In genomic region chr4:124658412-124658851, GRCm38 (mm10) we compare ENCODE assay signal across 9 mouse cellular contexts. TPM values are rescaled to one million over a fixed set of nuclear protein-coding genes. Genes with fewer than 3 reads are reported as not detected.
DNase-seq lines count a peak whose midpoint lies in the region; ATAC-seq and TF ChIP-seq lines count a peak whose summit lies in the region.
"Had no signal": no experiment of that assay in that cellular context is flagged by ENCODE, and none has a peak within 500 bp of the region (broad histone marks: within the 10 kb centered on the region; RNA-seq: fewer than 3 reads in every experiment).

No protein-coding gene starts in this region.

- no peak for TF ChIP-seq EP300 in liver, postnatal 0 days (IDR thresholded peaks at IDR 0.05; ENCODE audit: low read depth)

- no peaks in the 10 kb centered on the region for H3K9me3 ChIP-seq in hindbrain, embryonic 10.5 days
- H3K9me3 ChIP-seq in liver, postnatal 0 days (ENCODE audit: low read length) = no peaks in the 10 kb centered on the region

- H3K27me3 ChIP-seq in hindbrain, embryonic 10.5 days (ENCODE audit: insufficient read depth, poor library complexity, severe bottlenecking) = peaks cover 96% of the 10 kb centered on the region
- peaks cover 95% of the 10 kb centered on the region for H3K27me3 ChIP-seq in liver, postnatal 0 days (ENCODE audit: insufficient read depth, low read length)

- peak; percentile 34 for DNase-seq in kidney, adult 18-20 months
- no peak for DNase-seq in kidney, adult 8-10 months
- peak; percentile 75 for DNase-seq in hindbrain, embryonic 10.5 days (ENCODE audit: low spot score)
- DNase-seq in liver, postnatal 0 days = no peak
- no peak for DNase-seq in ovary, adult 18-20 months (ENCODE audit: low spot score)
- DNase-seq in adrenal gland, adult 2 months = no peak
- DNase-seq in thymus, postnatal 36 days = no peak

- H3K9ac ChIP-seq in liver, postnatal 0 days (replicated peaks) = no peak overlapping the region

- H3K4me2 ChIP-seq in liver, postnatal 0 days (ENCODE audit: low read depth, low read length) = peak overlapping the region; percentile 93; the same call in 1 of the 2 replicates

- TF ChIP-seq CTCF in liver, postnatal 0 days (IDR thresholded peaks at IDR 0.05; ENCODE audit: low read depth) = no peak

- WGBS in hindbrain, embryonic 10.5 days = under 1% methylated on average over 39 of the region's 39 CpGs
- WGBS in liver, postnatal 0 days (ENCODE audit: insufficient replicate concordance) = under 1% methylated on average over 39 of the region's 39 CpGs

- no peaks in the 10 kb centered on the region for H3K36me3 ChIP-seq in hindbrain, embryonic 10.5 days
- H3K36me3 ChIP-seq in liver, postnatal 0 days (replicated peaks; ENCODE audit: insufficient read depth, low read length) = no peaks in the 10 kb centered on the region

- peak overlapping the region; percentile 8 for H3K4me3 ChIP-seq in brown adipose tissue, adult 24 weeks (ENCODE audit: insufficient read depth, low read depth, low read length)
- H3K4me3 ChIP-seq in hindbrain, embryonic 10.5 days = peak overlapping the region; percentile 76
- peak overlapping the region; percentile 54; the same call in 1 of the 2 replicates for H3K4me3 ChIP-seq in liver, postnatal 0 days (ENCODE audit: low read depth, low read length)

- no peak overlapping the region for H3K27ac ChIP-seq in brown adipose tissue, adult 24 weeks (replicated peaks; ENCODE audit: low read depth, low read length)
- H3K27ac ChIP-seq in hindbrain, embryonic 10.5 days = peak overlapping the region; percentile 84
- no peak overlapping the region for H3K27ac ChIP-seq in liver, postnatal 0 days (ENCODE audit: low read depth)

- no peak for ATAC-seq in liver, postnatal 0 days

- H3K4me1 ChIP-seq in brown adipose tissue, adult 24 weeks (ENCODE audit: control insufficient read depth, insufficient read depth, insufficient read length, low read length) = peaks cover 2% of the 10 kb centered on the region; the same call in 1 of the 2 replicates
- H3K4me1 ChIP-seq in hindbrain, embryonic 10.5 days (replicated peaks) = peaks cover 81% of the 10 kb centered on the region
- H3K4me1 ChIP-seq in liver, postnatal 0 days (ENCODE audit: insufficient read depth) = peaks cover 13% of the 10 kb centered on the region

RNA-seq across cellular contexts. Expression of gene Pou3f1, which starts 1.8 kb away (rescaled TPM):
- polyA plus RNA-seq in brown adipose tissue, adult 24 weeks (2012; ENCODE audit: insufficient read depth, insufficient read length, missing spikeins) = 0.52 TPM in 1 of 2 replicates, not detected in the other
- 5.2 and 12.9 TPM in 2 replicates for polyA plus RNA-seq in hindbrain, embryonic 10.5 days (2016; fragmentation: Nextera tagmentation; extraction: Ambion mirVana)
- polyA plus RNA-seq in liver, postnatal 0 days (2015; fragmentation: Nextera tagmentation; extraction: Ambion mirVana) = not detected in 2 replicates
- under 1 TPM in 1 of 2 experiments, not detected in 1; 0.10 TPM for total RNA-seq in adrenal gland, adult 2 months (2021)
- polyA plus RNA-seq in adrenal gland, adult 2 months (2012; rRNA removed) = 0.15 and 0.26 TPM in 2 replicates

RNA-seq across cellular contexts. Expression of gene Utp11, which starts 35.0 kb away (rescaled TPM):
- polyA plus RNA-seq in brown adipose tissue, adult 24 weeks (2012; ENCODE audit: insufficient read depth, insufficient read length, missing spikeins) = 20.9 and 27.6 TPM in 2 replicates
- 62.8 and 62.9 TPM in 2 replicates for polyA plus RNA-seq in hindbrain, embryonic 10.5 days (2016; fragmentation: Nextera tagmentation; extraction: Ambion mirVana)
- polyA plus RNA-seq in liver, postnatal 0 days (2015; fragmentation: Nextera tagmentation; extraction: Ambion mirVana) = 20.1 and 21.6 TPM in 2 replicates
- 10 to 100 TPM; 33.4 to 33.5 TPM for total RNA-seq in adrenal gland, adult 2 months (2021)
- 2.0 and 2.1 TPM in 2 replicates for polyA plus RNA-seq in adrenal gland, adult 2 months (2012; rRNA removed)

RNA-seq across cellular contexts. Expression of gene Fhl3, which starts 42.1 kb away (rescaled TPM):
- polyA plus RNA-seq in brown adipose tissue, adult 24 weeks (2012; ENCODE audit: insufficient read depth, insufficient read length, missing spikeins) = 10.7 and 14.1 TPM in 2 replicates
- 4.0 and 5.7 TPM in 2 replicates for polyA plus RNA-seq in hindbrain, embryonic 10.5 days (2016; fragmentation: Nextera tagmentation; extraction: Ambion mirVana)
- 2.5 and 2.7 TPM in 2 replicates for polyA plus RNA-seq in liver, postnatal 0 days (2015; fragmentation: Nextera tagmentation; extraction: Ambion mirVana)
- total RNA-seq in adrenal gland, adult 2 months (2021) = 10 to 100 TPM in 1 of 2 experiments, 1 to 10 TPM in 1; 6.6 to 15.7 TPM
- 23.6 and 27.6 TPM in 2 replicates for polyA plus RNA-seq in adrenal gland, adult 2 months (2012; rRNA removed)

RNA-seq across cellular contexts. Expression of gene 3100002H09Rik, which starts 47.8 kb away (rescaled TPM):
- polyA plus RNA-seq in brown adipose tissue, adult 24 weeks (2012; ENCODE audit: insufficient read depth, insufficient read length, missing spikeins) = not detected in 2 replicates
- polyA plus RNA-seq in hindbrain, embryonic 10.5 days (2016; fragmentation: Nextera tagmentation; extraction: Ambion mirVana) = 0.25 TPM in 1 of 2 replicates, not detected in the other
- not detected in 2 replicates for polyA plus RNA-seq in liver, postnatal 0 days (2015; fragmentation: Nextera tagmentation; extraction: Ambion mirVana)
- total RNA-seq in adrenal gland, adult 2 months (2021) = not detected
- not detected in 2 replicates for polyA plus RNA-seq in adrenal gland, adult 2 months (2012; rRNA removed)
- polyA plus RNA-seq: Patski had no signal

RNA-seq across cellular contexts. Expression of gene Sf3a3, which starts 56.1 kb away (rescaled TPM):
- 19.2 and 21.2 TPM in 2 replicates for polyA plus RNA-seq in brown adipose tissue, adult 24 weeks (2012; ENCODE audit: insufficient read depth, insufficient read length, missing spikeins)
- polyA plus RNA-seq in hindbrain, embryonic 10.5 days (2016; fragmentation: Nextera tagmentation; extraction: Ambion mirVana) = 221 and 243 TPM in 2 replicates
- 37.1 and 37.2 TPM in 2 replicates for polyA plus RNA-seq in liver, postnatal 0 days (2015; fragmentation: Nextera tagmentation; extraction: Ambion mirVana)
- 10 to 100 TPM; 30.6 to 40.0 TPM for total RNA-seq in adrenal gland, adult 2 months (2021)
- 2.8 and 3.8 TPM in 2 replicates for polyA plus RNA-seq in adrenal gland, adult 2 months (2012; rRNA removed)

Comparison
In these comparisons a context has a peak if more than half of its experiments do, and no peak if none do; other contexts are left out.
1. DNase-seq: peak in kidney, adult 18-20 months (single experiment) and hindbrain, embryonic 10.5 days (single experiment); none in kidney, adult 8-10 months (0 of 2), liver, postnatal 0 days (single experiment), ovary, adult 18-20 months (single experiment), adrenal gland, adult 2 months (single experiment) and thymus, postnatal 36 days (0 of 2).
2. H3K4me3 ChIP-seq: peak in every context shown above with its lines; median percentile 76 in hindbrain, embryonic 10.5 days; 54 in liver, postnatal 0 days; 8 in brown adipose tissue, adult 24 weeks.